Mouse (Mus musculus) left cerebral cortex, postnatal 10 days (tissue): Measurements from ENCODE around the gene Gm5134. TPM values are rescaled to one million over a fixed set of nuclear protein-coding genes. Genes with fewer than 3 reads are reported as not detected.
"Not testable (repeated sequence)": the region's sequence is repeated elsewhere in the genome, so short reads cannot be mapped to it uniquely, and the experiment has no call there.

Experiments
- DNase-seq, 2 experiments: peaks; one replicate each; pipeline ENCODE4 v3.0.0; 2021 to 2022; ENCODE audit warnings: low spot score in 2 of 2, mixed read lengths in 1 of 2; ENCODE audit errors: extremely low spot score in 1 of 2
- intact Hi-C: fragments of 180-260 bp; cut with DNase I; formaldehyde crosslinking; loops from one replicate; pipeline ENCODE4 v1.15.1; 2025
- total RNA-seq, 2 experiments: library from RNA; stranded (reverse); gene quantifications; 2 replicates each; pipeline ENCODE4 v1.2.3; 2021

Gm5134 gene
- total RNA-seq, 2 experiments from 2014 or later: 0.16 TPM; not detected in 1

- intact Hi-C loops: loop anchor here (10.0 kb wide), 1 partner anchor 227 kb away; no protein-coding TSS in a partner anchor
- DNase-seq: no peak
Observed at GRCm38 (mm10) chr10:75978119-75978834, 24.0 kb downstream of the Gm5134 start.

DNA sequence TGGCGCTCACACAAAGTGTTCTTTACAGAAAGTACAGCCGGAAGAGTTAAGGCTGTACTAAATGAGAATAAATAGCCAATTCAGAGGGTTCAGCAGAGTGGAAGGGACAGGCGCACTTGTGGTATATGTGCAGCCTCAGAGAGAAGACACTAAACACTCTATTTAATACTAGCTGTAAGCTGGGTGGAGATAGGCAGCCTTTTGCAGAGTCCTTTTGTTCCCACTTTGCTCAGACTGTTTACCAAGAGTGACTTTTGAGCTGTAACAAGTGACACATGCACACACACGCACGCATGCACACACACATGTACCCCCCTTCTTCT, 24.5 kb downstream of the Gm5134 start:
- no peak for DNase-seq
- intact Hi-C loops: loop anchor here (10.0 kb wide), 1 partner anchor 226 kb away; no protein-coding TSS in a partner anchor

DNA sequence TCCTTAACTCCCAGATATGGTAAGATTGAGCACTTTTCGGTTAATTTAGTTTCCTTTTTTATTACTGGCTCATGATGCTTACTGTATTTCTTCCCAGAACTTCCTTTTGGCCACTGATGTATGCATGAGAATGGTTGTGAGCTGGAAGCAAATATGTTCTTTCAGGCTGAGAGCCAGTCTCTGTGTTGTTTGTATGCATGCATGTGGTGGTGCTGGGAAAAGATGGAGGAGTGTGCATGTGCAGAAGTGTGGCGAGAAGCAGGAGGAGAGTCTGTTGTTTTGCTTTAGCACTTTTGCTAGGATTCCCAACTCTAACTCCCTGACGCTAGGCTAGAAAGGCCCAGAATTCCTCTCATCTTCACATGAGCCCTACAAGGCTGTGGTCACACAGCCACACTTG, 25.1 kb downstream of the Gm5134 start:
- DNase-seq: peak in 1 of 2 experiments; percentile 50
- intact Hi-C loops: loop anchor here (10.0 kb wide), 1 partner anchor 225 kb away; no protein-coding TSS in a partner anchor

DNA sequence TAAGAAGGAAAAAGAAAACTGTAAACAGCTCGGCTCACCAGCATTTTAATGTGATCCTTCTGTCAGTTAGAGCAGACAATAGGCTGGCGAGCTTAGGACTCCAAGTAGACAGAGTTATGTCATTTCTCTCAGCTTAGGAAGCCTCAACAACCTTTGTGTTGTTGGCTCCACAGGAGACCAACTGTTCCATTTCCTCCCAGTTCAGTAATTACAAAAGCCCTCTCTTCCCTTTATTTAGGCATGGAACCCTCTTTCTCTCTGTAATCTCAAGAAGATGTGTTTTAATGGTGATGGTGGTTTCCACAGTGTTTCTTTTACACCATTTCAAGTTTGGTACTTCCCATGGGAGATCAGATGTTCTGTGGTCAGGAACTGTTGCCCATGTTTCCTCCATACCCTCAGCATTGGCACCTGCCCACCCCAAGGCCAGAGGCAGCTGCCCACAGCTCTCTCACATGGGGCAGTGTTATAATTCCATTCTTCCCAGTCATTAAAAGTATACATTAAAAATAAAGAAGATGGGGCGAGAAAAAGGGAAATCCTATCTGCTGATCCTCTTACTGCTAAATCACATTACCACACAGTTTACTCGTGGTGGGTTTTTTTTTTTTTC, 36.2 kb downstream of the Gm5134 start:
- DNase-seq: no peak
- intact Hi-C loops: no loop called here

- DNase-seq: no peak
- intact Hi-C loops: no loop called here
Observed at GRCm38 (mm10) chr10:75993616-75994240, 39.4 kb downstream of the Gm5134 start.

DNA sequence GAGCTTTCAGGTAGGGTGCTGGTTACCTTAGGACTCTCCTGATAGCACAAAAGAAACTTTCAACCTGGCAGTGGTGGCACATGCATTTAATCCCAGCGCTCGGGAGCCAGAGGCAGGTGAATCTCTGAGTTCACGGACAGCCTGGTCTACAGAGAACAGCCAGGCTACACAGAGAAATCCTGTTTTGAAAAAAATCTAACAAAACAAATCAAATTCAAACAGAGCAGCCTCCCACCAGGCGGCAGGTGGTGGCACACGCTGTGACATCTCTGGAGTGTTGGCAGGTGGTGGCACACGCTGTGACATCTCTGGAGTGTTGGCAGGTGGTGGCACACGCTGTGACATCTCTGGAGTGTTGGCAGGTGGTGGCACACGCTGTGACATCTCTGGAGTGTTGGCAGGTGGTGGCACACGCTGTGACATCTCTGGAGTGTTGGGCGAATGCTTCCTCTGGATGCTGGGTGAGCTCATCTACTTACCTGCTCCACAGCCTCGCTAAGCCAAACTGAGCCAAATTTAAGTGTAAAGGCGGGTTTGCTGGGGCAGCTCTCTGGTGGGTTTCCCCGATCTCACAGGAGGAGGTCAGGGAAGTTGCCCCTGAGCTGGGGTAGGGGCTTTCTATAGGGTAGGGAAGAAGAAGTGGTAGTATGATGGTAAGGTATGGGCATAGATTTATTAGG, 40.4 kb downstream of the Gm5134 start:
- intact Hi-C loops, DNase-seq: not testable (repeated sequence)

DNA sequence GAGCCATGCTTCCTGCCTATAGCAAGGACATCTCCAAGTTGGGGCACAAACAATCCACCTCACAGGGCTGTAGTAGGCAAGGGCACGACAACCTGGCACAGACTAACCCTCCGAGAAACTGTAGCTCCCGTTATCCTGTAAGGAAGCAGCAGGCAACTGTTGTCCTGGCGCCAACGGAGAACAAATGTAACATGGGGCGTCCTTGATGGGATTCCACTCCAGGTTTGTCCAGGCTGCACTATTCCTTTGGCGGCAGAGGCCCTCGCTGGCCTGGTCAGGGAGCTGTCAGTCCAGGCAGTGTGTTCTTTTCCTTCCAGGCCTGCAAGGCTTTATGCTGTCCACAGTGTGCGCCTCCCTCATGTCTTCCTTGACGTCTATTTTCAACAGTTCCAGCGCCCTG, 41.1 kb downstream of the Gm5134 start:
- no peak for DNase-seq
- intact Hi-C loops: no loop called here

- no peak for DNase-seq
- intact Hi-C loops: no loop called here
Observed at GRCm38 (mm10) chr10:75996315-75996714, 42.0 kb downstream of the Gm5134 start.

DNA sequence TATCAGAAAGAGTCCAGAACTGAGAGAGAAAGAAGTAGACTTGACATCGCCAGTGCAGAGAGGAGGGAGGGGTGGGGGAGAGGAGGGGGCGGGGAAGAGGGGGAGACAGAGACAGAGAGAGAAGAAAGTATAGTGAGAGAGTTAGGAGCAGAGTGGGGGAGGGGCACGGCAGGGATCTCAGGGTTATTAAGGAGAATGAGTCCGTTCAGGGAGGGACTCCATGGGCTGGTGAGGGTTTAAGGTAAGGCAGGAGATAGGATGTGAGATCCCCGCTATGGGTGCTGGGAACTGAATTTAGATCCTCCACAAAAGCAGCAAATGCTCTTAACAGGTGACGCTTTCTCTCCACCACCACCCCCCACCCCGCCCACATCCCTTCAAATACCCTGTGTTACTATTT, 46.8 kb downstream of the Gm5134 start:
- intact Hi-C loops: no loop called here
- no peak for DNase-seq

- no peak for DNase-seq
- intact Hi-C loops: no loop called here
Observed at GRCm38 (mm10) chr10:76002101-76002521, 47.8 kb downstream of the Gm5134 start.

- intact Hi-C loops: no loop called here
- no peak for DNase-seq
Observed at GRCm38 (mm10) chr10:76002615-76003014, 48.3 kb downstream of the Gm5134 start.

DNA sequence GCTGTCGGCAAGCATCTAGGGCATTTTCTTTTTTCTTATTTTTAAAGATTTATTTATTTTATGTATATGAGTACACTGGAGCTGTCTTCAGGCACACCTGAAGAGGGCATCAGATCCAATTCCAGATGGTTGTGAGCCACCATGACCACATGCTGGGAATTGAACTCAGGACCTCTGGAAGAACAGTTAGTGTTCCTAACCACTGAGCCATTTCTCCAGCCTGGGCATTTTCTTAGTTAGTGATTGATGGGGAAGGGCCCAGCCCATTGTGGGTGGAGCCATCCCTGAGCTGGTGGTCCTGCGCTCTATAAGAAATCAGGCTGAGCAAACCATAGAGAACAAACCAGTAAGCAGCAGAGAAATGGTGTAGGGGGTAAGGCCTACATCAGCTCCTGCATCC, 48.9 kb downstream of the Gm5134 start:
- DNase-seq: no peak
- intact Hi-C loops: no loop called here

DNA sequence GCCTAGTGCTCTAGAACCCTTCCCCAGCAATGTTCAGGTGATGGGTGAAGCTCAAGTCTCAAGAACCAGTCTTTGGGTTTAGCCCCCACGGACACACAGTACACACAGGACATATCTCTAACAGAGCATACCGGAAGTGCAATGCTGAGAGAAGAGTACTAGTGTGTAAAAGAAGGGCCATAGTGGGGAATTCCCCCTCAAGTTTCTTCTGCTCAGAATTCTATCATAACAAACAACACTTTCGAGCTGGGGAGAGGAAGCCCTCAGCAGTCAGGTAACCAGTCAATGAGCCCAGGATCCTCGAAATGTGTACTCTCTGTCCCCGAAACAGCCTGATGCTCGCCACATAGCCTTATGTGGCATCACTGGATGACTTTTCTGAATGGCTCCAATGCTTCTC, 52.1 kb downstream of the Gm5134 start:
- intact Hi-C loops: no loop called here
- no peak for DNase-seq

- intact Hi-C loops: no loop called here
- DNase-seq: no peak
Observed at GRCm38 (mm10) chr10:76009812-76010211, 55.5 kb downstream of the Gm5134 start.

DNA sequence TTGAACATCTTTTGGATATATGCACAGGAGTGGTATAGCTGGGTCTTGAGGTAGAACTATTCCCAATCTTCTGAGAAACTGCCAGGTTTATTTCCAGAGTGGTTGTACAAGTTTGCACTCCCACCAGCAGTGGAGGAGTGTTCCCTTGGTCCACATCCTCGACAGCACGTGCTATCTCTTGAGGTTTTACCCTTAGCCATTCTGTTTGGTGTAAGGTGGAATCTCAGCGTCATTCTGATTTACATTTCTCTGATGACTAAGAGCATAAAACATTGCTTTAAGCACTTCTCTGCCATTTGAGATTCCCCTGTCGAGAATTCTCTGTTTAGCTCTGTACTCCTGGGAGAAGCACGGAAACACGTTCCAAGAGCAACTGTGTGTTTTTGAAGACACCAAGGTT, 58.6 kb downstream of the Gm5134 start:
- DNase-seq: no peak
- intact Hi-C loops: no loop called here

DNA sequence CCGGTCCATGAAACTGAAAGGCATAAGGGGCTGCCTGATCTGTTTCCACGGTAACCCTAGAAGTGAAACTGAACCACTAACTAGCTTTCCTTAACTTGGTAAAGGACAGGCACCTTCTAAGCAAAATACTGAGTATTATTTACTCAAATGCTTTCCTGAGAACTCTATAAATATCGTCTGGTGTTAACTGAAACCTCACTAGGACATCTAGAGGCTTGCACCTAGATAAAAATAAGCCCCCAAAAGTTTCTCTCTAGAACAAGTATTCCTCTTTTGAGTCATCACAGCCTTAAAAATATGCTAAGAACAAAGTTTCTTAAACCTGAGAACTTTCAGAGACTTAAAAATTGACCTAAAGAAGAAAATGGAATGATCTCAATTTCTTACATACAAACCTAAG, 62.6 kb downstream of the Gm5134 start:
- no peak for DNase-seq
- intact Hi-C loops: no loop called here

- intact Hi-C loops: no loop called here
Observed at GRCm38 (mm10) chr10:76021728-76022127, 67.4 kb downstream of the Gm5134 start.

GRCm38 (mm10) chr10:76023921-76024320, 69.6 kb downstream of the Gm5134 start:
- intact Hi-C loops: no loop called here

More at GRCm38 (mm10) chr10:76021728-76022127, 67.4 kb downstream of the Gm5134 start:
- DNase-seq: no peak

GRCm38 (mm10) chr10:76025470-76026190, 71.3 kb downstream of the Gm5134 start:
- intact Hi-C loops: no loop called here
- no peak for DNase-seq

More at GRCm38 (mm10) chr10:76023921-76024320, 69.6 kb downstream of the Gm5134 start:
- no peak for DNase-seq
